Mouse (Mus musculus) right cerebral cortex, adult 18-20 months (tissue): ENCODE results near the gene Krt81.
A peak's percentile ranks its signal among the peaks of the same experiment; 100 is the strongest.

Experiments used
- DNase-seq: peaks from one replicate; pipeline ENCODE4 v3.0.0; 2022; ENCODE audit warnings: mixed read lengths

Gene Krt81

GRCm38 (mm10) chr15:101453093-101453736 is 10.3 kb downstream of the Krt81 start:
- DNase-seq = peak; percentile 79

GRCm38 (mm10) chr15:101447444-101447843 is 16.1 kb downstream of the Krt81 start, which contains the start of gene Krt88:
TSS of gene Krt88 (plus strand) at chr15:101447744.
- no peak for DNase-seq

GRCm38 (mm10) chr15:101446572-101446971 is 17.0 kb downstream of the Krt81 start:
- DNase-seq = no peak

GRCm38 (mm10) chr15:101440837-101441236 is 22.7 kb downstream of the Krt81 start:
- DNase-seq = peak; percentile 30

GRCm38 (mm10) chr15:101438555-101438954 is 25.0 kb downstream of the Krt81 start, which contains the start of gene Krt87:
TSS of gene Krt87 (minus strand) at chr15:101438804.
- no peak for DNase-seq

GRCm38 (mm10) chr15:101436611-101437010 is 26.9 kb downstream of the Krt81 start:
- DNase-seq = no peak

GRCm38 (mm10) chr15:101424914-101425313 is 38.6 kb downstream of the Krt81 start:
- DNase-seq = no peak

GRCm38 (mm10) chr15:101420903-101421302 is 42.6 kb downstream of the Krt81 start:
- DNase-seq = no peak

- no peak for DNase-seq
These were observed 44.6 kb downstream of the Krt81 start for GRCm38 (mm10) chr15:101418950-101419349.

GRCm38 (mm10) chr15:101414807-101415565 is 48.6 kb downstream of the Krt81 start:
- DNase-seq = no peak

GRCm38 (mm10) chr15:101413916-101414635 is 49.5 kb downstream of the Krt81 start:
- peak; percentile 7 for DNase-seq

GRCm38 (mm10) chr15:101412188-101412587 is 51.4 kb downstream of the Krt81 start:
- no peak for DNase-seq

- DNase-seq = no peak
These were observed 52.8 kb downstream of the Krt81 start, which contains the start of gene Krt7 for GRCm38 (mm10) chr15:101410775-101411174. TSS of gene Krt7 (plus strand) at chr15:101411043.
